Mouse (Mus musculus) kidney, embryonic 14.5 days (tissue): Measurements from ENCODE around the gene Trpm4. TPM values are rescaled to one million over a fixed set of nuclear protein-coding genes. Genes with fewer than 3 reads are reported as not detected.
"Not testable (repeated sequence)": the region's sequence is repeated elsewhere in the genome, so short reads cannot be mapped to it uniquely, and the experiment has no call there.

ENCODE experiments used
- ATAC-seq: fragments of 200-750 bp; cut with Nextera tagmentation; 2 replicates; pipeline ENCODE4 v1.8.0; 2017; ENCODE audit warnings: moderate number of reproducible peaks, mild to moderate bottlenecking, moderate TSS enrichment, moderate library complexity; ENCODE audit not compliant: low FRiP score, low TSS enrichment
- H3K27ac ChIP-seq: fragments of 300-500 bp; sonication (generic); 2 replicates; pipeline ENCODE4 v1.5.1; 2014; ENCODE audit warnings: low read depth, mild to moderate bottlenecking, low read length, moderate library complexity, mixed read lengths
- H3K27me3 ChIP-seq: fragments of 300-500 bp; sonication (generic); 2 replicates; pipeline ENCODE4 v1.6.1; 2014; ENCODE audit warnings: mild to moderate bottlenecking, low read length; ENCODE audit not compliant: control insufficient read depth, insufficient read depth
- H3K36me3 ChIP-seq: fragments of 300-500 bp; sonication (generic); 2 replicates; pipeline ENCODE4 v1.6.1; 2014; ENCODE audit warnings: low read length, mixed read lengths; ENCODE audit not compliant: control insufficient read depth, insufficient read depth
- H3K4me1 ChIP-seq: fragments of 300-500 bp; sonication (generic); 2 replicates; pipeline ENCODE4 v1.6.1; 2014; ENCODE audit warnings: low read length, mixed read lengths; ENCODE audit not compliant: control insufficient read depth, insufficient read depth
- H3K4me2 ChIP-seq: fragments of 300-500 bp; sonication (generic); replicated peaks from 2 replicates; pipeline ENCODE4 v1.6.1; 2014; ENCODE audit warnings: low read depth, mild to moderate bottlenecking, low read length
- H3K4me3 ChIP-seq: fragments of 300-500 bp; sonication (generic); 2 replicates; pipeline ENCODE4 v1.5.1; 2014; ENCODE audit warnings: mild to moderate bottlenecking, low read length
- H3K9ac ChIP-seq: fragments of 300-500 bp; sonication (generic); 2 replicates; pipeline ENCODE4 v1.6.1; 2014; ENCODE audit warnings: low read depth, mild to moderate bottlenecking, low read length, moderate library complexity
- H3K9me3 ChIP-seq: fragments of 300-500 bp; sonication (generic); 2 replicates; pipeline ENCODE4 v1.6.1; 2016; ENCODE audit warnings: low read length; ENCODE audit not compliant: control insufficient read depth
- WGBS: fragments of 180-500 bp; shearing (Covaris S2); extraction: QIAGEN DNeasy Blood & Tissue Kit; methylation state at CpG from one replicate; pipeline ENCODE4 v1.1.7; 2014; 5-methylcytosine and 5-hydroxymethylcytosine counted together
- polyA plus RNA-seq: library from polyadenylated mRNA; unstranded; fragments of >200 nt; fragmentation: Nextera tagmentation; extraction: Ambion mirVana; gene quantifications from 2 replicates; pipeline ENCODE4 v1.2.1, GENCODE M21; 2014

Gene Trpm4
- polyA plus RNA-seq, 1 experiment from 2014 or later = 11.3 TPM

GRCm38 (mm10) chr7:45257063-45257840 lies 76.3 kb downstream of the Trpm4 start:
- Histone ChIP-seq H3K9me3 (no peaks in the 10 kb centered on the region), H3K27me3 (no peaks in the 10 kb centered on the region), H3K4me3 (no peak overlapping the region), H3K27ac (no peak overlapping the region), H3K36me3 (no peaks in the 10 kb centered on the region), H3K4me2 (no peak overlapping the region), H3K9ac (no peak overlapping the region), H3K4me1 (no peaks in the 10 kb centered on the region)
- WGBS = 55% methylated on average over 11 of the region's 11 CpGs
- ATAC-seq = no peak

GRCm38 (mm10) chr7:45255822-45256221 lies 77.8 kb downstream of the Trpm4 start:
- not testable (repeated sequence) for H3K27ac ChIP-seq, H3K36me3 ChIP-seq, H3K9ac ChIP-seq, ATAC-seq, H3K27me3 ChIP-seq, H3K4me2 ChIP-seq, H3K4me1 ChIP-seq, H3K4me3 ChIP-seq, H3K9me3 ChIP-seq
- 55% methylated on average over 5 of the region's 7 CpGs for WGBS

GRCm38 (mm10) chr7:45253806-45254205 lies 79.8 kb downstream of the Trpm4 start:
- no peak overlapping the region for H3K4me3 ChIP-seq
- no peaks in the 10 kb centered on the region for H3K27me3 ChIP-seq
- 89% methylated on average over 8 of the region's 8 CpGs for WGBS
- no peak for ATAC-seq
- no peaks in the 10 kb centered on the region for H3K9me3 ChIP-seq
- H3K36me3 ChIP-seq = no peaks in the 10 kb centered on the region
- H3K27ac ChIP-seq = no peak overlapping the region
- H3K9ac ChIP-seq = no peak overlapping the region
- H3K4me2 ChIP-seq = no peak overlapping the region
- H3K4me1 ChIP-seq = no peaks in the 10 kb centered on the region

Other genes starting within 250 kb of the Trpm4 start
- gene Rcn3, start 241.6 kb downstream of the Trpm4 start, polyA plus RNA-seq = 301 and 308 TPM in 2 replicates
- 48.9 and 67.4 TPM in 2 replicates for gene Fcgrt, start 229.9 kb downstream of the Trpm4 start, polyA plus RNA-seq
- 1,882 and 1,923 TPM in 2 replicates for gene Rps11, start 209.3 kb downstream of the Trpm4 start, polyA plus RNA-seq
- 1,416 and 1,603 TPM in 2 replicates for gene Rpl13a, start 205.0 kb downstream of the Trpm4 start, polyA plus RNA-seq
- gene Gm45713, start 197.5 kb downstream of the Trpm4 start, polyA plus RNA-seq = 0.19 and 0.47 TPM in 2 replicates
- gene Flt3l, start 197.3 kb downstream of the Trpm4 start, polyA plus RNA-seq = 1.0 and 1.3 TPM in 2 replicates
- gene Pih1d1, start 179.5 kb downstream of the Trpm4 start, polyA plus RNA-seq = 101 and 110 TPM in 2 replicates
- 46.6 and 58.0 TPM in 2 replicates for gene Aldh16a1, start 179.2 kb downstream of the Trpm4 start, polyA plus RNA-seq
- 0.10 and 0.28 TPM in 2 replicates for gene Slc17a7, start 169.8 kb downstream of the Trpm4 start, polyA plus RNA-seq
- gene Gfy, start 154.2 kb downstream of the Trpm4 start, polyA plus RNA-seq = not detected in 2 replicates
- gene Pth2, start 152.8 kb downstream of the Trpm4 start, polyA plus RNA-seq = not detected in 2 replicates
- 0.93 and 1.1 TPM in 2 replicates for gene Ccdc155, start 128.9 kb downstream of the Trpm4 start, polyA plus RNA-seq
- gene Dkkl1, start 121.6 kb downstream of the Trpm4 start, polyA plus RNA-seq = 0.44 and 1.1 TPM in 2 replicates
- gene Tead2, start 118.0 kb downstream of the Trpm4 start, polyA plus RNA-seq = 206 and 234 TPM in 2 replicates
- 0.60 and 1.2 TPM in 2 replicates for gene Cd37, start 94.7 kb downstream of the Trpm4 start, polyA plus RNA-seq
- gene Slc6a16, start 92.7 kb downstream of the Trpm4 start, polyA plus RNA-seq = 0.18 and 0.20 TPM in 2 replicates
- gene Slc6a21, start 56.3 kb downstream of the Trpm4 start, polyA plus RNA-seq = not detected in 2 replicates
- 1.5 and 2.7 TPM in 2 replicates for gene Hrc, start 1.5 kb upstream of the Trpm4 start, polyA plus RNA-seq
- gene Ppfia3, start 33.2 kb upstream of the Trpm4 start, polyA plus RNA-seq = 6.7 and 7.6 TPM in 2 replicates
- gene Lin7b, start 36.8 kb upstream of the Trpm4 start, polyA plus RNA-seq = 0.57 and 0.66 TPM in 2 replicates
- gene Snrnp70, start 62.0 kb upstream of the Trpm4 start, polyA plus RNA-seq = 100 and 171 TPM in 2 replicates
- gene Kcna7, start 71.9 kb upstream of the Trpm4 start, polyA plus RNA-seq = not detected in 2 replicates
- gene Ntf5, start 79.9 kb upstream of the Trpm4 start, polyA plus RNA-seq = 1.3 and 1.4 TPM in 2 replicates
- gene Lhb, start 87.0 kb upstream of the Trpm4 start, polyA plus RNA-seq = not detected in 2 replicates
- gene Gys1, start 101.1 kb upstream of the Trpm4 start, polyA plus RNA-seq = 21.4 and 35.0 TPM in 2 replicates
- gene Ruvbl2, start 104.3 kb upstream of the Trpm4 start, polyA plus RNA-seq = 158 and 228 TPM in 2 replicates
- gene Ftl1, start 126.1 kb upstream of the Trpm4 start, polyA plus RNA-seq = 3,941 and 4,356 TPM in 2 replicates
- 97.3 and 110 TPM in 2 replicates for gene Bax, start 133.1 kb upstream of the Trpm4 start, polyA plus RNA-seq
- gene Tulp2, start 148.1 kb upstream of the Trpm4 start, polyA plus RNA-seq = 0.64 and 0.84 TPM in 2 replicates
- gene Gm45808, start 153.0 kb upstream of the Trpm4 start, polyA plus RNA-seq = not detected in 2 replicates
- gene Dhdh, start 155.0 kb upstream of the Trpm4 start, polyA plus RNA-seq = 3.3 and 3.5 TPM in 2 replicates
- 141 and 190 TPM in 2 replicates for gene Nucb1, start 176.6 kb upstream of the Trpm4 start, polyA plus RNA-seq
- gene Ppp1r15a, start 192.5 kb upstream of the Trpm4 start, polyA plus RNA-seq = 13.4 and 15.7 TPM in 2 replicates
- gene Plekha4, start 192.6 kb upstream of the Trpm4 start, polyA plus RNA-seq = 4.7 and 5.1 TPM in 2 replicates
- 12.8 and 13.5 TPM in 2 replicates for gene Hsd17b14, start 221.1 kb upstream of the Trpm4 start, polyA plus RNA-seq
- 61.1 and 73.7 TPM in 2 replicates for gene Bcat2, start 236.4 kb upstream of the Trpm4 start, polyA plus RNA-seq